Comparison of ENCODE assay signal across 15 mouse cellular contexts in the genomic region with DNA sequence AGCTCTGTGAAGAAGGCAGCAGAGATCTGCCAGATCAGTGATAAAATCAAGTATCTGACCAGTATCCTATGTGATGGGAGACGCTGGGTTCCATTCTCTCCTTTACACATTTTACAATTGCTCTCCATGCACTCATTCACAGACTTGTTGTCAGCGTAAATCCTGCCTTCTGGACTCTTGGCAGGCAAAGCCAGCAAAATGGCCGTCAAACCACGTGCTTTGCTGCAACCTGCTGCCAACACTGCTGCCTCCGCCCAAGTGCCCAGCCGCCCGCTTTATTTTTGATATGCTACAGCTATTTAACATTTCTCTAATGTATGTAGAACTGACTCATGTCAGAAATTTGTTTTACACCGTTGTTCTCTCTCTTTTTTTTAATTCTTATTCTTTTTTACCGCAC. TPM values are rescaled to one million over a fixed set of nuclear protein-coding genes. Genes with fewer than 3 reads are reported as not detected.
A peak's percentile ranks its signal among the peaks of the same experiment; 100 is the strongest.
DNase-seq lines count a peak whose midpoint lies in the region; ATAC-seq lines count a peak whose summit lies in the region.
"Had no signal": no experiment of that assay in that cellular context is flagged by ENCODE, and none has a peak within 500 bp of the region (broad histone marks: within the 10 kb centered on the region; RNA-seq: fewer than 3 reads in every experiment).

No protein-coding gene starts in this region.

- no peaks in the 10 kb centered on the region; the same call in 1 of the 2 replicates for H3K36me3 ChIP-seq in forebrain, embryonic 15.5 days
- H3K36me3 ChIP-seq in forebrain, embryonic 11.5 days (ENCODE audit: control insufficient read depth, insufficient read depth, low read length): no peaks in the 10 kb centered on the region

- H3K27me3 ChIP-seq in forebrain, embryonic 15.5 days: no peaks in the 10 kb centered on the region
- H3K27me3 ChIP-seq in forebrain, embryonic 11.5 days (ENCODE audit: control insufficient read depth, insufficient read depth, low read length): no peaks in the 10 kb centered on the region
- H3K27me3 ChIP-seq: embryonic facial prominence, embryonic 12.5 days; limb, embryonic 12.5 days; stomach, embryonic 15.5 days had no signal

- WGBS in forebrain, embryonic 15.5 days: 66% methylated on average over 9 of the region's 9 CpGs
- 96% methylated on average over 9 of the region's 9 CpGs for WGBS in forebrain, embryonic 11.5 days

- H3K9me3 ChIP-seq in forebrain, embryonic 15.5 days: no peaks in the 10 kb centered on the region
- no peaks in the 10 kb centered on the region; the same call in 1 of the 2 replicates for H3K9me3 ChIP-seq in forebrain, embryonic 11.5 days (ENCODE audit: control insufficient read depth, low read length)
- H3K9me3 ChIP-seq: stomach, embryonic 15.5 days had no signal

- H3K4me2 ChIP-seq in forebrain, embryonic 15.5 days (replicated peaks): no peak overlapping the region
- no peak overlapping the region for H3K4me2 ChIP-seq in forebrain, embryonic 11.5 days (ENCODE audit: low read depth, low read length, severe bottlenecking)
- H3K4me2 ChIP-seq: embryonic facial prominence, embryonic 12.5 days; limb, embryonic 12.5 days; stomach, embryonic 15.5 days had no signal

- H3K4me1 ChIP-seq in forebrain, embryonic 15.5 days: peaks cover 6% of the 10 kb centered on the region; the same call in 1 of the 2 replicates
- H3K4me1 ChIP-seq in forebrain, embryonic 11.5 days (replicated peaks; ENCODE audit: control insufficient read depth, insufficient read depth, low read length): no peaks in the 10 kb centered on the region
- H3K4me1 ChIP-seq: embryonic facial prominence, embryonic 12.5 days; limb, embryonic 12.5 days; stomach, embryonic 15.5 days had no signal

- peak; percentile 75 for ATAC-seq in forebrain, embryonic 15.5 days (replicated peaks)
- no peak for ATAC-seq in forebrain, embryonic 11.5 days (replicated peaks; ENCODE audit: low FRiP score)
- ATAC-seq: intestine, postnatal 0 days had no signal

- H3K4me3 ChIP-seq in forebrain, embryonic 15.5 days: no peak overlapping the region
- H3K4me3 ChIP-seq in forebrain, embryonic 11.5 days (ENCODE audit: low read depth, low read length): no peak overlapping the region
- H3K4me3 ChIP-seq: embryonic facial prominence, embryonic 12.5 days; limb, embryonic 12.5 days; stomach, embryonic 15.5 days had no signal

- no peak overlapping the region for H3K9ac ChIP-seq in forebrain, embryonic 15.5 days (replicated peaks)
- no peak overlapping the region for H3K9ac ChIP-seq in forebrain, embryonic 11.5 days (ENCODE audit: low read length)
- H3K9ac ChIP-seq: embryonic facial prominence, embryonic 12.5 days; limb, embryonic 12.5 days; stomach, embryonic 15.5 days had no signal

- H3K27ac ChIP-seq in forebrain, embryonic 15.5 days (replicated peaks): peak overlapping the region; percentile 76
- no peak overlapping the region for H3K27ac ChIP-seq in forebrain, embryonic 11.5 days (ENCODE audit: low read depth, low read length)
- H3K27ac ChIP-seq: embryonic facial prominence, embryonic 12.5 days; limb, embryonic 12.5 days; stomach, embryonic 15.5 days had no signal

- DNase-seq in forebrain, embryonic 11.5 days (ENCODE audit: low spot score): no peak
- peak; percentile 81 for DNase-seq in cerebellum, postnatal 14 days
- peak; percentile 38 to 64 for DNase-seq in layer of hippocampus, adult 8-10 months (ENCODE audit: low spot score in 2 of 2)
- DNase-seq in right cerebral cortex, adult 18-20 months: peak; percentile 70
- no peak for DNase-seq in spleen, postnatal 36 days (ENCODE audit: low spot score in 2 of 2)
- DNase-seq in lung, postnatal 25 days (ENCODE audit: low spot score): no peak
- DNase-seq in lung, postnatal 10 days: no peak
- DNase-seq: B cell, adult 2 months; gastrocnemius, postnatal 10 days; lung, postnatal 14 days had no signal

RNA-seq across cellular contexts. Expression of gene Pde5a, which starts 59.6 kb away (rescaled TPM):
- polyA plus RNA-seq in forebrain, embryonic 15.5 days (2015; fragmentation: Nextera tagmentation; extraction: Ambion mirVana): 3.0 and 3.2 TPM in 2 replicates
- 5.3 and 5.5 TPM in 2 replicates for polyA plus RNA-seq in forebrain, embryonic 11.5 days (2014; fragmentation: Nextera tagmentation; extraction: Ambion mirVana)
- 10 to 100 TPM; 10.3 to 17.1 (median 12.9) TPM for total RNA-seq in layer of hippocampus, adult 8-10 months (2022)

Comparison
In these comparisons a context has a peak if more than half of its experiments do, and no peak if none do; other contexts are left out.
1. DNase-seq: peak in cerebellum, postnatal 14 days (2 of 2), layer of hippocampus, adult 8-10 months (2 of 2) and right cerebral cortex, adult 18-20 months (single experiment); none in forebrain, embryonic 11.5 days (single experiment), spleen, postnatal 36 days (0 of 2), lung, postnatal 25 days (single experiment) and lung, postnatal 10 days (single experiment).